Mouse (Mus musculus) intestine, embryonic 15.5 days (tissue): ENCODE measurements around the gene Thoc6. TPM values are rescaled to one million over a fixed set of nuclear protein-coding genes. Genes with fewer than 3 reads are reported as not detected.
A peak's percentile ranks its signal among the peaks of the same experiment; 100 is the strongest.

Experiments
- ATAC-seq: fragments of 200-750 bp; cut with Nextera tagmentation; 2 replicates; pipeline ENCODE4 v1.8.0; 2017; ENCODE audit warnings: moderate TSS enrichment, moderate library complexity
- H3K27ac ChIP-seq: fragments of 300-500 bp; sonication (generic); 2 replicates; pipeline ENCODE4 v1.5.1; 2015; ENCODE audit warnings: mild to moderate bottlenecking, inconsistent platforms
- H3K27me3 ChIP-seq: fragments of 300-500 bp; sonication (generic); replicated peaks from 2 replicates; pipeline ENCODE4 v1.6.1; 2015; ENCODE audit warnings: inconsistent platforms
- H3K36me3 ChIP-seq: fragments of 300-500 bp; sonication (generic); 2 replicates; pipeline ENCODE4 v1.6.1; 2015; ENCODE audit warnings: inconsistent platforms
- H3K4me1 ChIP-seq: fragments of 300-500 bp; sonication (generic); replicated peaks from 2 replicates; pipeline ENCODE4 v1.6.1; 2015; ENCODE audit warnings: inconsistent platforms
- H3K4me2 ChIP-seq: fragments of 300-500 bp; sonication (generic); replicated peaks from 2 replicates; pipeline ENCODE4 v1.6.1; 2015; ENCODE audit warnings: mild to moderate bottlenecking, inconsistent platforms
- H3K4me3 ChIP-seq: fragments of 300-500 bp; sonication (generic); replicated peaks from 2 replicates; pipeline ENCODE4 v1.5.1; 2015; ENCODE audit warnings: inconsistent platforms
- H3K9ac ChIP-seq: fragments of 300-500 bp; sonication (generic); 2 replicates; pipeline ENCODE4 v1.6.1; 2015; ENCODE audit warnings: inconsistent platforms
- H3K9me3 ChIP-seq: fragments of 300-500 bp; sonication (generic); 2 replicates; pipeline ENCODE4 v1.6.1; 2016; ENCODE audit warnings: inconsistent platforms
- WGBS: fragments of 180-500 bp; shearing (Covaris S2); methylation state at CpG from one replicate; pipeline ENCODE4 v1.1.7; 2015; 5-methylcytosine and 5-hydroxymethylcytosine counted together
- polyA plus RNA-seq: library from polyadenylated mRNA; unstranded; fragments of >200 nt; fragmentation: Nextera tagmentation; extraction: Ambion mirVana; gene quantifications from 2 replicates; pipeline ENCODE4 v1.2.1, GENCODE M21; 2015

Thoc6 gene
- polyA plus RNA-seq, 1 experiment from 2014 or later = 43.0 TPM

DNA sequence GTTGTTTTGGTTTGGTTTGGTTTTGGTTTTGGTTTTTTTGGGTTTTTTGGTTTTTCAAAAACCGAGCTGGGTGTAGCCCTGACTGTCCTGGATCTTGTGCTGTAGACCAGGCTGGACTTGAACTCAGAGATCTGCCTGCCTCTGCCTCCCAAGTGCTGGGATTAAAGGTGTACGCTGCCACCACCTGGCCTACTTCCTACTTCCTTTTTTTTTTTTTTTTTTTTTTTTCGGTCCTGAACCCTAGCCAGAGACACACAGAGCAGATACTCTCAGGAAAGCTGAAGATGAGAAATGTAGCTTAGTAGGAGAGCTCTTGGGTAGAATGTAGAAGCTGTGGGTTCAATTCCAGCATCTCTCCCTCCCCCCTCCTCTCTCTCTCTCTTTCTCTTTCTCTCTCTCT is 15.2 kb downstream of the Thoc6 start:
- Histone ChIP-seq H3K4me1 (no peaks in the 10 kb centered on the region), H3K4me3 (no peak overlapping the region), H3K36me3 (no peaks in the 10 kb centered on the region), H3K9me3 (no peaks in the 10 kb centered on the region), H3K4me2 (no peak overlapping the region), H3K27me3 (peaks cover 22% of the 10 kb centered on the region), H3K27ac (no peak overlapping the region), H3K9ac (no peak overlapping the region)
- ATAC-seq = no peak
- WGBS = 77% methylated on average over 3 of the region's 3 CpGs

DNA sequence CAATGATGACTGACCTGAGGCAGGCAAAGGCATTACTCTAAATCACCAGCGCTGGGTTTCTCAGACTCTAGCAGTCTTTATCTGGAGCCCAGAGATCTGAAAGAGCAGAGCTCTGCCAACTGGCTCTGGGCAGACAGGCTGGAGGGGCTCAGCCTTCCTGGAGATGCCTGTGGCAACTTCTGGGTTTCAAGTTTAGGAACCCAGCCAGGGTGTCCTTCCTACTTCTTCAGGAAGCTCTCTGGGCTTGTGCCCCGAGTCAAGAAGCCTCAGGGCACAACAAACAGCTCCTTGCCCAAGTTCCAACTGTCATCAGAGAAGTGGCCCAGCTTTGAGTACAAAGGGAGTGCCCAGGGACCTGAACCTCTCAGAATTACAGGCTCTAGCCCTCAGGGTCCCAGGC is 19.3 kb downstream of the Thoc6 start:
- ATAC-seq = no peak
- H3K4me1 ChIP-seq = no peaks in the 10 kb centered on the region
- WGBS = 69% methylated on average over 2 of the region's 2 CpGs
- no peak overlapping the region for H3K27ac ChIP-seq
- H3K4me2 ChIP-seq = no peak overlapping the region
- no peaks in the 10 kb centered on the region for H3K36me3 ChIP-seq
- H3K9ac ChIP-seq = no peak overlapping the region
- H3K27me3 ChIP-seq = peaks cover 3% of the 10 kb centered on the region; the same call in 1 of the 2 replicates
- H3K4me3 ChIP-seq = no peak overlapping the region
- H3K9me3 ChIP-seq = no peaks in the 10 kb centered on the region

DNA sequence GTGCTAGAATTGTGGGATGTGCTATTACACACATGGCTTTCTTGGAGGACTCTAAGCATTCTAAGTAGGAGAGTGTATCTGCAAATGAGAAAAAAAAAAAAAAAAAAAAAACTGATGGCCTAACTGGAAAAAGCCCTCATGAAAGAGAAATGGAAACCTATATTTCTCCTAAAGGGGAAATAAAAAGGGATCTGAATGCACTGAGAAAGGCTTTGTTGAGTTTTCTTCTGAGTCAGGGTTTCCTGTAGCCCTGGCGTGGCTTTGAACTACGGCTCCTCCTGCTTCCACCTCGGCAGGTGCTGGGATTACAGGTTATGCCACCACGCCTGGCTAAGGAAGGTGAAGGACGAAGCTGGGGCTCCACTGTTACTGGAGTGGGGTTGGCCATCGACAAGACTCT is 19.7 kb downstream of the Thoc6 start:
- no peak for ATAC-seq
- H3K36me3 ChIP-seq = no peaks in the 10 kb centered on the region
- H3K4me1 ChIP-seq = no peaks in the 10 kb centered on the region
- 56% methylated on average over 6 of the region's 6 CpGs for WGBS
- no peak overlapping the region for H3K4me3 ChIP-seq
- no peaks in the 10 kb centered on the region; the same call in 1 of the 2 replicates for H3K27me3 ChIP-seq
- H3K9ac ChIP-seq = no peak overlapping the region
- no peaks in the 10 kb centered on the region for H3K9me3 ChIP-seq
- no peak overlapping the region for H3K27ac ChIP-seq
- no peak overlapping the region for H3K4me2 ChIP-seq

DNA sequence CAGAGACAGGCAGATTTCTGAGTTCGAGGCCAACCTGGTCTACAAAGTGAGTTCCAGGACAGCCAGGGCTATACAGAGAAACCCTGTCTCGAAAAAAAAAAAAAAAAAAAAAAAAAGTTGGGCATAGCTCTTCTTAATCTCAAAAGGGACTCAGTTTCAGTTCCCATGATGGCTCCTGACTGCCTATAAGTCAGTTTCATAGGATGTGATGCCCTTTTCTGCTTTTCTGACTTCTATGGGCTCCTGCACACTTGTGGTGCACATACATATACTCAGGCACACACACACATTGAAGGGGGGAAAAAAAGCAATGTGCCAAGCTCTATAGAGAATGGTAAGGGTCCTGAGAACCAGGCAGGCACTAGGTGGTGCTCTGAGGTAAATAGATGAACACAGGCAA is 20.4 kb downstream of the Thoc6 start:
- no peak overlapping the region for H3K27ac ChIP-seq
- no peak overlapping the region for H3K9ac ChIP-seq
- H3K27me3 ChIP-seq = no peaks in the 10 kb centered on the region; the same call in 1 of the 2 replicates
- no peak for ATAC-seq
- no peaks in the 10 kb centered on the region for H3K4me1 ChIP-seq
- WGBS = 80% methylated on average over 2 of the region's 2 CpGs
- H3K36me3 ChIP-seq = no peaks in the 10 kb centered on the region
- no peaks in the 10 kb centered on the region for H3K9me3 ChIP-seq
- H3K4me2 ChIP-seq = no peak overlapping the region
- H3K4me3 ChIP-seq = no peak overlapping the region

DNA sequence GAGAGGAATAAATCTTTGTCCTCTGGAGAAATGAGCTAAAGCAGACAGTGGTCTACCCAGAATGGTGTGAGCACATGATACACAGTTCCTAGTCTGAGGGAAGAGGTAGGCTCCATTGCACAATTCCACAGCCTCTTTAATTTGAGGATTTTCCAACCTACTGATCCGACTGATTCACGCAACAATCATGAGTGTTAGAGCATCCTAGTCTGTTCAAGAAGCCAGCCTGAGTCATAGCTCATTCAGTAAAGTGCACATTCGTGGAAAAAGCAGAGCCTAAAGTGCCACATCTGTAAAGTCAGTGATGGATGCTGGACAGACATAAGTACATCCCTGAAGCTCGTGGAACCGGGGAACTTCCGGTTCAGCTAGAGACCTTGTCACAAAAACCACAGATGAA is 22.3 kb downstream of the Thoc6 start:
- Histone ChIP-seq H3K4me3 (no peak overlapping the region), H3K36me3 (no peaks in the 10 kb centered on the region), H3K4me2 (no peak overlapping the region), H3K27ac (no peak overlapping the region), H3K9ac (no peak overlapping the region), H3K4me1 (no peaks in the 10 kb centered on the region), H3K9me3 (no peaks in the 10 kb centered on the region), H3K27me3 (0 out of 2 replicates have a peak, but pooled peaks cover 4% of the 10 kb centered on the region)
- no peak for ATAC-seq
- 76% methylated on average over 6 of the region's 6 CpGs for whole genome bisulfite sequencing

DNA sequence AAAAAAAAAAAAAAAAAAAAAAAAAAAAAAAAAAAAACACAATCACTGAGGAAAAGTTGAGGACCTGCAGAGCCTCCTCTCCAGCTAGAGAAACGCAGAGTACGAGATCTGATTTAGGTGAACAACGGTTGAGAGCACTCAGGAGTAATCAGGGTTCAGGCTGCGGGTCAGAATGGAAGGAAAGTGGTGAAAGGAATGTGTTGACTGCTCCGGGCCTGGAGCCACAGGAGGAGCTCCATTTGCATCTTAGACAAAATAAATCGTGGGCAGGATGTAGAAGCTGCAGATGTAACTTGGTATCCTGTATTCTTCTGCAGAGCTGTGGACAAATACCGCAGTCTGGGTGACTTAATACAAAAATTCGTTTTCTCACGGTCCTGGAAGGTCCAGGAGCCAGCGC is 27.8 kb downstream of the Thoc6 start:
- Histone ChIP-seq H3K27me3 (peaks cover 13% of the 10 kb centered on the region), H3K36me3 (no peaks in the 10 kb centered on the region), H3K9ac (no peak overlapping the region), H3K4me1 (peaks cover 10% of the 10 kb centered on the region; the same call in 1 of the 2 replicates), H3K9me3 (no peaks in the 10 kb centered on the region), H3K4me2 (no peak overlapping the region), H3K4me3 (no peak overlapping the region), H3K27ac (no peak overlapping the region)
- 41% methylated on average over 10 of the region's 10 CpGs for WGBS
- ATAC-seq = no peak

DNA sequence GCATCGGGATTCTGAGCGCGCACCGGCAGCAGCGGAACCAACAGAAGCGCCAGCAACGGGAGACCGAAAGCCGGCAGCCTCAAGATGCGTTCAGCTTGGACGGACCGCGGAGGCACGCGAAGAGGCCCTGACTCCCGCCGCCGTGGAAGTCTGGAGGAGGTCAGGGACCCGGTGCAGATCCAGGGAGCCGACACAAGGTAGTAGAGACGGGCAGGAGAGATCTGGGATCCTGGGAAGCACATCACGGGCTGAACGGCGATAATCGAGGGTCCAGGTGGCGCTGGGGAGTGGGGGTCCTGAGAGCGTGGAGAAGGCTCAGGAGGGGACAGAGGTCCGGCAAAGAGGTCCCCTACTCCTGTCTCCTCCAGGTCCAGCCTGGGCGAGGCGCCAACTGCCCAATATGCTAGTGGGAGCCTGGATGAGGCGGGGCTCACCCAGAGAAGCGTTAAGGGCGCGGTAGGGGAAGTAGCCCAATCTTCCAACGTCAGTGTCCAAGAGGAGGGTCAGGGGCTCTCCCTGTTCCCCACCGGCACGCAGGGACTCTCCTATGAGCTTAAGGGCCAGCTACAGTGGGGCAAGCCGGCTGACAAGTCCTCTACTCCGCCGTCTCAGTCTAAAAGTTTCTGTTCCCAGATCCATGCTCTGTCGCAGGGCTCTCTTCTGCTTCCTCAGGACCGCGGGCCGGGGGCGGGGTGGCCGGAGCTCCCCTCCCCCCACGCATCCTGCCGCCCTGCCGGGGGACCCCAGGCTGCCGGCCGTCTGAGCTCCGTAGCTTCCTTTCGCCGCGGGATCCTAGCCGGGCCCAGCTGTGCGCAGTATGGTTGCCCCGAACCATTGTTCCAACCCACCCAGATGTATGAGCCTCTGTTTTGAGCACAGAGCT is 28.8 kb downstream of the Thoc6 start, which contains the start of gene Mmp25:
TSS of gene Mmp25 (minus strand) at position 665 of the 883 bp plus-strand sequence.
- H3K9ac ChIP-seq = peak within 1 kb of the TSS; percentile 48
- peak within 1 kb of the TSS; percentile 85 for H3K4me2 ChIP-seq
- H3K36me3 ChIP-seq = no peaks in the 10 kb centered on the region
- H3K9me3 ChIP-seq = no peaks in the 10 kb centered on the region
- peak within 1 kb of the TSS; percentile 46 for H3K4me3 ChIP-seq
- ATAC-seq = peak; percentile 66
- under 1% methylated on average over 58 of the region's 58 CpGs for WGBS
- H3K27ac ChIP-seq = no peak within 1 kb of the TSS
- H3K4me1 ChIP-seq = peaks cover 10% of the 10 kb centered on the region; the same call in 1 of the 2 replicates
- H3K27me3 ChIP-seq = peaks cover 13% of the 10 kb centered on the region

DNA sequence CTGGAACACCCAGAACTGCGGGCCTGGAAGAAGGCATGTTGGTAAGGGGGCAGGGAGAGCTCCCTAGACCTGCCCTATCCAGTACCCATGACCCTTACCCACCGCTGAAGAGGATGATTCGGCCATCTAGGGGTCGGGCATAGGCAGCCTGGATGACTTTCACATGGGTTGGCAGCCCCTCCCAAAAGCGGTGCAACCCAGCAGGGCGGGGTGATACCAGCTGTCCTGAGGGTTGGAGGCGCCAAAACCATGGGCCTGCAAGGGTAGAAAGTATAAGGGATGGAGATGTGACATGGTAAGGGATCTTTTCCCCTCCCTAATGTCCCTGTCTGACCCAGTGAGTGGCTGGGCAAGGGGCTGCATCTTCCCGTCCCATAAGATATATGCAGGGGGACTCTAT is 42.4 kb downstream of the Thoc6 start:
- 0 out of 2 replicates have a peak, but pooled peaks cover 3% of the 10 kb centered on the region for H3K4me1 ChIP-seq
- ATAC-seq = no peak
- H3K36me3 ChIP-seq = no peaks in the 10 kb centered on the region
- WGBS = 71% methylated on average over 8 of the region's 8 CpGs
- no peak overlapping the region for H3K27ac ChIP-seq
- H3K27me3 ChIP-seq = no peaks in the 10 kb centered on the region
- H3K9me3 ChIP-seq = no peaks in the 10 kb centered on the region
- H3K4me2 ChIP-seq = no peak overlapping the region
- H3K9ac ChIP-seq = no peak overlapping the region
- no peak overlapping the region for H3K4me3 ChIP-seq

DNA sequence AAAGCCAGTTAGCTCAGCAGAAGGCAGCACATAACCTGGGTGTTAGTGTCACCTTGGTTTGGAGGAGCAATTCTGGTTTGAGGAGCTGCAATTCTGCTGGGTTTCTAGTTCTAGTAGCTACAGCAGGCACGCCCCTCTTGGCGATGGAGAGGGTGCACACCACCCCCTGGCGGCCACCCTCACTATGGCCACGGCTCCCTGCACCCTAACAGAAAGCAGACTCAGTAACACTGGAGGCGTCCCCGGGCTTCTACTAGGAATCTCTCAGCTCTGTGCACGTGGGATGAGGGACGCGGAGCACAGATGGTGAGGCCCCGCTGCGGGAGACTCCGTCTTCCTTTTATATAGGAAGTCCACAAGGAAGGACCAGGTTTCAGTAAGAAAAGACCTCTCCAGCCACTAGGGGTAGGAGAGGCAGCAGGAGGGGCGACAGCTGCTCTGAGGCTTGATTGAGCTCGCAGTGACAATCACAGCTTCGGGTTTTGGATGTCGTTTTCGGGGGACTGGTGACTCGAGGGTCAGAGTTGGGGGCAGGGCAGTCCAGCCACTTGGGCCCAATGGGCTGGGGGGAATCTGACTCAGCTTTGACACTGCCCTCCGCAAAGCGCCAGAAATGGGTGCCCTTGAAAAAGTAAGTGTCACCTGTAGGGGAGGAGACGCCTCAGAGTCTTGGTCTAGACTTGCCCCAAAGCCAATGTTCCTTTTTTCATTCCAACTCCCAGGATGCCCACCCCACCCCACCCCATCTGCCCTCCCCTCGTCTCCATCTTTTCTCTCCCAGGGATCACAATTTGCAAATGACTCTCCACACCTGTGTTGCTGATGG is 43.3 kb downstream of the Thoc6 start:
- H3K36me3 ChIP-seq = no peaks in the 10 kb centered on the region
- H3K9me3 ChIP-seq = no peaks in the 10 kb centered on the region
- H3K4me1 ChIP-seq = 0 out of 2 replicates have a peak, but pooled peaks cover 3% of the 10 kb centered on the region
- peak; percentile 93 for ATAC-seq
- H3K27me3 ChIP-seq = no peaks in the 10 kb centered on the region
- H3K4me3 ChIP-seq = 0 out of 2 replicates have a peak overlapping the region, but pooled peaks have one; percentile 10
- peak overlapping the region; percentile 62 for H3K4me2 ChIP-seq
- WGBS = 19% methylated on average over 22 of the region's 22 CpGs
- H3K27ac ChIP-seq = no peak overlapping the region
- peak overlapping the region; percentile 32; the same call in 1 of the 2 replicates for H3K9ac ChIP-seq

DNA sequence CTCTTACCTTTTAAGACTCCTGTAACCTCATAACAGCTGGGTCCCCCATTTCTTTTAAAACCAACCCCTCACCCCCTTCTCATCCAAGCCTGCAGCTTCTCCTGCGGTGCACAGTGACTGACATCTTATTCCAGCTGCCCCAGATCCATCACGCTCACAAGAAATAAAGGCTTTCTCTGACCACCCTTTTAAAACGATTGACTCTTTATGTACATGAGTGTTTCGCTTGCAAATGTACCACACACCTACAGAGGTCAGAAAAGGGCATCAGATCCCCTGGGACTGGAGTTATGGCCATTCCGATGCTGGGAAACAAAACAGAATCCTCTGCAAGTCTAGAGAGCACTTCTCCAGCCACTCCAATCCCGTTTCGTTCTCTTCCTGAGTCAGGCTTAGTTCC is 45.9 kb downstream of the Thoc6 start:
- H3K9me3 ChIP-seq = no peaks in the 10 kb centered on the region
- H3K36me3 ChIP-seq = no peaks in the 10 kb centered on the region
- H3K4me1 ChIP-seq = 0 out of 2 replicates have a peak, but pooled peaks cover 3% of the 10 kb centered on the region
- no peak overlapping the region for H3K27ac ChIP-seq
- H3K27me3 ChIP-seq = no peaks in the 10 kb centered on the region
- H3K4me3 ChIP-seq = no peak overlapping the region
- H3K4me2 ChIP-seq = no peak overlapping the region
- no peak overlapping the region for H3K9ac ChIP-seq
- ATAC-seq = no peak
- 42% methylated on average over 7 of the region's 7 CpGs for WGBS

DNA sequence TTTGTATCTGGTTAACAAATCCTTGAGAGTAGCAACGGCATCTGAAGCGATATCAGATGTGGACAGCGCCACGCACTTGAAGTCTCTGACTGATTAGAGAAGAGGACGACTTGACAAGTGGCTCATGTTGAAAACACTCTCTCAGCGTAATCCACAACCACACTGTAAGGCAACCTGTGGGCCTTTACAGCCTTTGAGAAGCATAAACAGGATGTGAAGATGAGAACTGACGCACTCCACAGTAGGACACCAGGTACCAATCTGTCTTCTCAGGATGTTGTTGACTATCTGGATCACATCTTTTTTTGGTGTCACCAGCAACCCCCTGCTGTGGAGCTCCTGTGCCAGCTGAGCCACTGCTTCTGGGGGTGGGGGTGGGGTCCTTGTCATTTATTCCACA is 53.3 kb downstream of the Thoc6 start:
- Histone ChIP-seq H3K36me3 (no peaks in the 10 kb centered on the region), H3K9me3 (no peaks in the 10 kb centered on the region), H3K9ac (no peak overlapping the region), H3K27me3 (0 out of 2 replicates have a peak, but pooled peaks cover 7% of the 10 kb centered on the region), H3K4me3 (no peak overlapping the region), H3K27ac (no peak overlapping the region), H3K4me2 (no peak overlapping the region), H3K4me1 (no peaks in the 10 kb centered on the region)
- no peak for ATAC-seq
- 69% methylated on average over 7 of the region's 7 CpGs for WGBS
